Mouse (Mus musculus) midbrain, embryonic 15.5 days (tissue): ENCODE results near the gene Trmt1l. TPM values are rescaled to one million over a fixed set of nuclear protein-coding genes. Genes with fewer than 3 reads are reported as not detected.
A peak's percentile ranks its signal among the peaks of the same experiment; 100 is the strongest.
"Not testable (repeated sequence)": the region's sequence is repeated elsewhere in the genome, so short reads cannot be mapped to it uniquely, and the experiment has no call there.

Experiments
- ATAC-seq: fragments of 200-750 bp; cut with Nextera tagmentation; replicated peaks from 2 replicates; pipeline ENCODE4 v1.8.0; 2017; ENCODE audit warnings: moderate TSS enrichment
- H3K27ac ChIP-seq: fragments of 300-500 bp; sonication (generic); 2 replicates; pipeline ENCODE4 v1.5.1; 2015; ENCODE audit warnings: mild to moderate bottlenecking, inconsistent platforms
- H3K27me3 ChIP-seq: fragments of 300-500 bp; sonication (generic); replicated peaks from 2 replicates; pipeline ENCODE4 v1.6.1; 2015; ENCODE audit warnings: inconsistent platforms
- H3K36me3 ChIP-seq: fragments of 300-500 bp; sonication (generic); replicated peaks from 2 replicates; pipeline ENCODE4 v1.6.1; 2015; ENCODE audit warnings: inconsistent platforms
- H3K4me1 ChIP-seq: fragments of 300-500 bp; sonication (generic); 2 replicates; pipeline ENCODE4 v1.6.1; 2015; ENCODE audit warnings: inconsistent platforms
- H3K4me2 ChIP-seq: fragments of 300-500 bp; sonication (generic); 2 replicates; pipeline ENCODE4 v1.6.1; 2015; ENCODE audit warnings: inconsistent platforms, mild to moderate bottlenecking, moderate library complexity
- H3K4me3 ChIP-seq: fragments of 300-500 bp; sonication (generic); 2 replicates; pipeline ENCODE4 v1.5.1; 2015; ENCODE audit warnings: mild to moderate bottlenecking, inconsistent platforms
- H3K9ac ChIP-seq: fragments of 300-500 bp; sonication (generic); 2 replicates; pipeline ENCODE4 v1.6.1; 2015; ENCODE audit warnings: mild to moderate bottlenecking, inconsistent platforms
- H3K9me3 ChIP-seq: fragments of 300-500 bp; sonication (generic); 2 replicates; pipeline ENCODE4 v1.6.1; 2016; ENCODE audit warnings: inconsistent platforms
- WGBS: fragments of 180-500 bp; shearing (Covaris S2); methylation state at CpG from one replicate; pipeline ENCODE4 v1.1.7; 2015; ENCODE audit warnings: mixed read lengths; 5-methylcytosine and 5-hydroxymethylcytosine counted together
- polyA plus RNA-seq: library from polyadenylated mRNA; unstranded; fragments of >200 nt; fragmentation: Nextera tagmentation; extraction: Ambion mirVana; gene quantifications from 2 replicates; pipeline ENCODE4 v1.2.1, GENCODE M21; 2015

The Trmt1l gene
- polyA plus RNA-seq, 1 experiment from 2014 or later = 48.3 TPM

GRCm38 (mm10) chr1:151461265-151461664, 32.9 kb downstream of the Trmt1l start:
- H3K9me3 ChIP-seq = no peaks in the 10 kb centered on the region
- no peak overlapping the region for H3K4me3 ChIP-seq
- H3K27ac ChIP-seq = no peak overlapping the region
- H3K36me3 ChIP-seq = peaks cover 13% of the 10 kb centered on the region; the same call in 1 of the 2 replicates
- H3K4me2 ChIP-seq = no peak overlapping the region
- H3K4me1 ChIP-seq = no peaks in the 10 kb centered on the region
- H3K9ac ChIP-seq = no peak overlapping the region
- no peaks in the 10 kb centered on the region for H3K27me3 ChIP-seq
- 0 out of 2 replicates have a peak, but pooled peaks have one; percentile 11 for ATAC-seq
- WGBS = 75% methylated on average over 9 of the region's 9 CpGs

- H3K4me2 ChIP-seq = no peak overlapping the region
- H3K9me3 ChIP-seq = no peaks in the 10 kb centered on the region
- no peak overlapping the region for H3K27ac ChIP-seq
- H3K4me1 ChIP-seq = no peaks in the 10 kb centered on the region
- H3K9ac ChIP-seq = no peak overlapping the region
- H3K27me3 ChIP-seq = no peaks in the 10 kb centered on the region
- 62% methylated on average over 4 of the region's 4 CpGs for WGBS
- H3K36me3 ChIP-seq = 0 out of 2 replicates have a peak, but pooled peaks cover 16% of the 10 kb centered on the region
- H3K4me3 ChIP-seq = no peak overlapping the region
- no peak for ATAC-seq
Observed at GRCm38 (mm10) chr1:151464914-151465313, 36.6 kb downstream of the Trmt1l start.

- no peak for ATAC-seq
- Histone ChIP-seq H3K4me3 (no peak overlapping the region), H3K9ac (no peak overlapping the region), H3K4me1 (no peaks in the 10 kb centered on the region), H3K4me2 (no peak overlapping the region), H3K9me3 (no peaks in the 10 kb centered on the region), H3K27ac (no peak overlapping the region), H3K27me3 (no peaks in the 10 kb centered on the region), H3K36me3 (peaks cover 20% of the 10 kb centered on the region; the same call in 1 of the 2 replicates)
- WGBS = 89% methylated on average over 4 of the region's 4 CpGs
Observed at GRCm38 (mm10) chr1:151466571-151466970, 38.2 kb downstream of the Trmt1l start.

- no peak overlapping the region for H3K27ac ChIP-seq
- no peak overlapping the region for H3K4me3 ChIP-seq
- no peak for ATAC-seq
- no peaks in the 10 kb centered on the region for H3K9me3 ChIP-seq
- no peaks in the 10 kb centered on the region for H3K4me1 ChIP-seq
- H3K9ac ChIP-seq = no peak overlapping the region
- no peak overlapping the region for H3K4me2 ChIP-seq
- 44% methylated on average over 7 of the region's 7 CpGs for WGBS
- peaks cover 50% of the 10 kb centered on the region for H3K36me3 ChIP-seq
- H3K27me3 ChIP-seq = no peaks in the 10 kb centered on the region
Observed at GRCm38 (mm10) chr1:151471429-151471828, 43.1 kb downstream of the Trmt1l start.

- H3K9me3 ChIP-seq, ATAC-seq, H3K4me1 ChIP-seq, H3K4me3 ChIP-seq, H3K4me2 ChIP-seq, H3K27me3 ChIP-seq, H3K27ac ChIP-seq, H3K9ac ChIP-seq: not testable (repeated sequence)
- H3K36me3 ChIP-seq = peaks cover 57% of the 10 kb centered on the region
- WGBS = 89% methylated on average over 8 of the region's 8 CpGs
Observed at GRCm38 (mm10) chr1:151472386-151472785, 44.0 kb downstream of the Trmt1l start.

- H3K9ac ChIP-seq = no peak overlapping the region
- no peak overlapping the region for H3K4me3 ChIP-seq
- no peak for ATAC-seq
- H3K27ac ChIP-seq = no peak overlapping the region
- no peaks in the 10 kb centered on the region for H3K9me3 ChIP-seq
- H3K4me2 ChIP-seq = no peak overlapping the region
- H3K27me3 ChIP-seq = no peaks in the 10 kb centered on the region
- H3K4me1 ChIP-seq = no peaks in the 10 kb centered on the region
- 98% methylated on average over 1 of the region's 1 CpGs for WGBS
- H3K36me3 ChIP-seq = no peaks in the 10 kb centered on the region
Observed at GRCm38 (mm10) chr1:151482497-151482896, 54.2 kb downstream of the Trmt1l start.

- Histone ChIP-seq H3K4me3 (no peak overlapping the region), H3K27me3 (no peaks in the 10 kb centered on the region), H3K36me3 (no peaks in the 10 kb centered on the region), H3K4me1 (no peaks in the 10 kb centered on the region), H3K9me3 (no peaks in the 10 kb centered on the region), H3K4me2 (no peak overlapping the region), H3K9ac (no peak overlapping the region), H3K27ac (no peak overlapping the region)
- ATAC-seq = 0 out of 2 replicates have a peak, but pooled peaks have one; percentile 27
- 87% methylated on average over 1 of the region's 1 CpGs for WGBS
Observed at GRCm38 (mm10) chr1:151483568-151483967, 55.2 kb downstream of the Trmt1l start.

- H3K36me3 ChIP-seq = no peaks in the 10 kb centered on the region
- no peak for ATAC-seq
- no peak overlapping the region for H3K4me2 ChIP-seq
- no peak overlapping the region for H3K9ac ChIP-seq
- no peak overlapping the region for H3K27ac ChIP-seq
- 0 out of 2 replicates have a peak, but pooled peaks cover 1% of the 10 kb centered on the region for H3K4me1 ChIP-seq
- WGBS = 70% methylated on average over 5 of the region's 5 CpGs
- no peak overlapping the region for H3K4me3 ChIP-seq
- no peaks in the 10 kb centered on the region for H3K27me3 ChIP-seq
- H3K9me3 ChIP-seq = no peaks in the 10 kb centered on the region
Observed at GRCm38 (mm10) chr1:151484754-151485153, 56.4 kb downstream of the Trmt1l start.

GRCm38 (mm10) chr1:151489806-151490205, 61.5 kb downstream of the Trmt1l start:
- WGBS = 80% methylated on average over 6 of the region's 6 CpGs
- Histone ChIP-seq H3K27me3 (no peaks in the 10 kb centered on the region), H3K4me2 (no peak overlapping the region), H3K9me3 (no peaks in the 10 kb centered on the region), H3K4me1 (peaks cover 5% of the 10 kb centered on the region; the same call in 1 of the 2 replicates), H3K27ac (no peak overlapping the region), H3K36me3 (no peaks in the 10 kb centered on the region), H3K4me3 (no peak overlapping the region), H3K9ac (no peak overlapping the region)
- no peak for ATAC-seq

- WGBS = 36% methylated on average over 1 of the region's 1 CpGs
- Histone ChIP-seq H3K4me1 (peaks cover 12% of the 10 kb centered on the region; the same call in 1 of the 2 replicates), H3K27ac (no peak overlapping the region), H3K4me3 (no peak overlapping the region), H3K27me3 (no peaks in the 10 kb centered on the region), H3K4me2 (no peak overlapping the region), H3K36me3 (no peaks in the 10 kb centered on the region), H3K9me3 (no peaks in the 10 kb centered on the region), H3K9ac (no peak overlapping the region)
- no peak for ATAC-seq
Observed at GRCm38 (mm10) chr1:151492419-151492818, 64.1 kb downstream of the Trmt1l start.

- Histone ChIP-seq H3K36me3 (no peaks in the 10 kb centered on the region), H3K9ac (no peak overlapping the region), H3K27me3 (no peaks in the 10 kb centered on the region), H3K4me1 (peaks cover 24% of the 10 kb centered on the region), H3K4me2 (no peak overlapping the region), H3K4me3 (no peak overlapping the region), H3K9me3 (no peaks in the 10 kb centered on the region), H3K27ac (no peak overlapping the region)
- ATAC-seq = no peak
Observed at GRCm38 (mm10) chr1:151493826-151494225, 65.5 kb downstream of the Trmt1l start.

- no peaks in the 10 kb centered on the region for H3K9me3 ChIP-seq
- H3K9ac ChIP-seq = no peak overlapping the region
- H3K27ac ChIP-seq = no peak overlapping the region
- H3K4me3 ChIP-seq = no peak overlapping the region
- WGBS = 75% methylated on average over 6 of the region's 6 CpGs
- no peaks in the 10 kb centered on the region for H3K27me3 ChIP-seq
- H3K4me1 ChIP-seq = peaks cover 28% of the 10 kb centered on the region
- H3K36me3 ChIP-seq = no peaks in the 10 kb centered on the region
- no peak overlapping the region for H3K4me2 ChIP-seq
- ATAC-seq = no peak
Observed at GRCm38 (mm10) chr1:151494711-151495110, 66.4 kb downstream of the Trmt1l start.

GRCm38 (mm10) chr1:151495635-151496285, 67.4 kb downstream of the Trmt1l start:
- no peak for ATAC-seq
- WGBS = 86% methylated on average over 2 of the region's 2 CpGs

More at GRCm38 (mm10) chr1:151495635-151496285, 67.4 kb downstream of the Trmt1l start:
- no peaks in the 10 kb centered on the region for H3K36me3 ChIP-seq
- no peaks in the 10 kb centered on the region for H3K9me3 ChIP-seq
- H3K27ac ChIP-seq = no peak overlapping the region
- H3K4me3 ChIP-seq = no peak overlapping the region
- H3K9ac ChIP-seq = no peak overlapping the region
- H3K27me3 ChIP-seq = no peaks in the 10 kb centered on the region
- peaks cover 25% of the 10 kb centered on the region for H3K4me1 ChIP-seq
- no peak overlapping the region for H3K4me2 ChIP-seq
